Mouse (Mus musculus): ENCODE data around the gene Cenpu.
A peak's percentile ranks its signal among the peaks of the same experiment; 100 is the strongest.
"Not testable (repeated sequence)": the region's sequence is repeated elsewhere in the genome, so short reads cannot be mapped to it uniquely, and the experiment has no call there.

Cenpu gene

DNA sequence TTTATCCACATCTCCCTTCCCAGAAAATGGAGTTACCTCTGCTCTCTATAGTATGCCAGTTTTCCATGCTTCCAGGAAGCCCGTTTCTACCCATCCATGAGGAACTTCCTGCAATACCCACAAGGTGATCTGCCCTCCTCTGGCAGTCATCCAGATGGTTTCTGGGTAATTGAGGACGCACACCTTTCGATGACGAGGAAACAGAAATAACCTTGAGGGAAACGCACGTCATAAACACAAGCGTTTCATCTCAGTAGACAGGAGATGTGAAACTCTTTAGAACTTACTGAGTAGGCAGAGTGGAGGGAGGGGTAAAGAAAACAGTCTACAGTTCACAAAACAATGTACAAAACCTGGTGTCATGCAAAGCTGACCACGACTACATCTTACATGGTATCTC is 1.8 kb upstream of the Cenpu start:
- no peak for DNase-seq (ENCODE audit: low spot score)

DNA sequence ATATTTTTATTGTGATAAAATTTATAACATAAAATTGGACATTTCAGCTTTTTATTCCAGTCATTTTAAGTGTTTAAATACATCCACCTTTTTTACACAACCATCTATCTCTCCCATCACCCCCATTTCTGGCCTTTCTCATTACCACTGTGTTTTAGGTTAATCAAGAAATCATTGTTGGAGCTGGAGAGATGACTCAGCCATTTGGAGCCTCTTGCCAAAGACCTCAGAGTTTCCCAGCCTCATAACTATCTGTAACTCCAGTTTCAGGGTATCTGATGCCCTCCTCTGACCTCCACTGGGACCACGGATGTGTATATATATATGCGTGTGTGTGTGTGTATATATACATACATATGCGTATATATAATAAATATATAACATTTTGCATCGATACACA is 799 bp upstream of the Cenpu start:
- peak; percentile 74 for DNase-seq (ENCODE audit: low spot score)

DNA sequence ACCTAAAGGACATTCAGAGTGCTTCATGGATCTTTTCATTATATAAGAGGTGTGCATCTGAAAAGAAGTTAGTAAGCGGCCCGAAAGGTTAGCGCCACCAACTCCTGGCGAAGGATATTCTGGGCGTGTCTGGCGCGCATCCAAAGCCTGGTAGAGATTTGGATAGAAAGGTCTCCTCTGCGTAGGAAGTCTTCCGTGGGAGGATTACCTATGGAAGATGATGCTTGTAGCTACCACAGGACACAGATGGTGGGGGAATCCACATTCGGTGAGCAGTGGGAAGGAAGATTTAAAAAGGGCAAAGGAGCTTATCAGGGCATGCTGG is 575 bp downstream of the Cenpu start:
- peak; percentile 54 for DNase-seq (ENCODE audit: low spot score)

DNA sequence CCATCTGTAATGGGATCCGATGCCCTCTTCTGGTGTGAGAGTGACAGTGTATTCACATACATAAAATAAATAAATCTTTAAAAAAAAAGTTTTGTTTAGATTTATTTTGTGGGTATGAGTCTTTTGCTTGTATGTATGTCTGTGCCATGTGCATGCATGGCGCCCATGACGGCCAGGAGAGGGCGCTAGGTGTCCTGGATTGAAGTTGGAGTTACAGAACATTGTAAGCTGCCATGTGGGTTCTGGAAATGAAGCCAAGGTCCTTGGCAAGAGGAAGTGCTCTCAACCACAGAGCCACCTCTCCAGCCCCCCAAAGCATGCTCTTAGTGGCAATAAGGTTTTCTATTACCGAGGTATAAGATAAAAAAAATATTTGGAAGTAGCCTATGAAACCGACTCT is 7.6 kb downstream of the Cenpu start:
- DNase-seq (ENCODE audit: low spot score), result peak; percentile 54

DNA sequence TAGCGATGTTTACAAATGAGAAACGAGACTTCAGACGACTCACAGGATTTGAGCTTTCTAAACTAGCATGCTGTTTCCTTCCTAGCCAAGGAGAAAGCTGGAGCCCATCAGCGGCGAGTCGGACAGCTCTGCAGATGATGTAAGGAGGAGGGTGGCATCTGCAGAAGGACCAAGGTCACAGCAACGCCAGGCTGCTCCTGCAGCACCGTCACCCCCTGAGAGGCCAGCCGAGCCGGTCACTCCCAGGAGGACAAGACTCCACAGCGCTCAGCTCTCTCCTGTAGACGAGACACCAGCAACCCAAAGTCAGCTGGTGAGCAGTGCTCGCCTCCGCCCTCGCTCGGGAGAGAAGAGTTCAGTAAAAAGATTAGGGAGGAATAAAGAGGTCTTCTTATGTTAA is 10.5 kb downstream of the Cenpu start:
- no peak for DNase-seq (ENCODE audit: low spot score)

DNA sequence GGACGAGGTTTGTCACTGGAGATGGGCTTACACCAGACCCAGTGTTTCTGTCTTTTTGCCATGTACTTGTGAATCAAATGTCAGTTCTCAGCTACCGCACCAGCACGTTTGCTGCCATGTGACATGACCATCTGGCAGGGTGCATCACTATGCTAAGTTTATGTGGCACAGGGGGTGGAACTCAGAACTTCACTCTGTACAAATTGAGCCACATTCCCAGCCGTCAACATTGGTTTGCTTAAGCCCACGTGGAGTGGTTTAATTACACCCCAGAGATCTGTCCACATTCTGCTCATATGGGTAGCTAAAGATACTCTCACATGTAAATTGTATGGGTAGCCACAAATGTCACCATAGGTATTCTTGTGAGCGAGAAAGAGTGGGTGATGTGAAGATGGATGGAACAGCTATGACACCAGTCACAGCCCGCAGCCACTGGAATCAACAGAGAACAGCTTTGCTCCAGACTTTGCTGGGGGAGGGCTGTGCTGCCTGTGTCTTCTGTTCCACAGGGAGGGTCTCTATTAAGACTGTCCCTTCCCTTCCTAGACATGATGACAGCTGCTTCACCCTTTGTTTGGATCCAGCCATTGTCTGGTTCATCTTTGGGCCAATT is 15.2 kb downstream of the Cenpu start:
- no peak for DNase-seq (ENCODE audit: low spot score)

DNA sequence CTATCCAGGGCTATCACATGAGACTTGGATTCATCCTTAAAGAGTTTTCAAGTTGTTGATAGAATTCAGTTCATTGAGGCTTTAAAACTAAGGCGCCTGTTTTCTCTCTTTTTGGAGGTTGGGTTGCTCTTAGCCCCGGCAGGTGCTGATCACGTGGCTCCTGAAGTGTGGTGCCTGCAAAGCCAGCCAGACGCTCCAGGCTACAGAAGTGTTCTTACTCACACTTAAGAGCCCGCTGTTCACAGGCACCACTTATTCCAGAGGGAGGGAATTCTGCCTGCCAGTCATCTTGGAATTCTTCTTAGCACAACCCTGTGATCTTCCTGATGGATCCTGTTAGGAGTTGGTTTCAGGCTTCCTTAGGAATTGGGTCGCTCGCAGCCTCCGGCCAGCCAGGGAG is 16.1 kb downstream of the Cenpu start:
- no peak for DNase-seq (ENCODE audit: low spot score)

DNA sequence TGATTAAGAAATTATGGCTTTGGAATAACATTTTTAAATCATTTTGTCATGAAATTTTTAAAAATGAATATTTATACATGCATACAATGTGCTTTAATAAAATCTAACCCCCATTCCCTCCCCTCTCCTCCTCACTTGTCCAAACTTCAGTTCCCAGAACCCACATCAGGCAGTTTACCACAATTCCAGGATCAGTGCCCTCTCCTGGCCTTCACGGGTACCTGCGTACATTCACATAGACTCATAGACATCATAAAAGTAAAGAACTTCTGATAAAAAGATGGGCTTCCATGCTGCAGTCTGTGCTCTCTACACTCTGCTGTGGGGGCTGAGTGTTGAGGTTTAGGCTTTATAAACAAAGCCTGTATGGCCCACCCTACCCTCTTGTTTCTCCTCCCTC is 17.1 kb downstream of the Cenpu start:
- DNase-seq (ENCODE audit: low spot score), result no peak

DNA sequence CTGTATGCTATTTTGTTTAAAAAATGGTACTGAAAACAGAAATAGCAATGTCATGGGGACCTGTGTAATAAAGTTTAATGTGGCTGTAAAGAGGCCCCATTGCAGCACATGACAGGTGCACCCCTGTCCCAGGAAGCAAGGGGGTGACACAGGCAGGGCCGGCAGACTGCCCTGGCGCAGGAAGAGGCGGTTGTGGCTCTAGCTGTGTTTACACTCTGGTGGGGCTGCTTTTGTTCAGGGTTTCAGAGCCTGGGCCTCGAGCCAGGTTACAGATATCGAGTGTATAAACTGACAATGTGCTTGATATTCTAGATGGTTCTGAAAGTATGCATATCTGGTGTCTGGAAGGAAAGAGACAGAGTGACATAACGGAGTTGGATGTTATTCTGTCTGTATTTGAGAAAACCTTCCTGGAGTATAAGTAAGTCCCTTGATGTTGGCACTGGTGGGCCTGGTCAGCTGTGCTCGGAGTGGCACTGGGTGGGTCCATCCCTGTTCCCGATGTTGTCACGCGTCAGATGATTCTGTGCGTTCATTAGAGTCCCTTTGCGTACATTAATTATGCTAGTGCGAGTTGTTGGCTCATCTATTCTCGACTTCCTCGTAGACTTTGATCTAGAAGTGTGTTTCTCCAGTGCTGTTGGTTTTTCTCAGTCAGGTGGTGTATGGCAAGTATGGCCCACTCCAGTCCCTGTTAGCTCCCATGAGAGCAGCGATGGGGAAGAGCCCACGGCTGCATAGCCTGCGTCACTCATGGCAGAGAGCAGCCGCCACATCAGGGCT is 18.0 kb downstream of the Cenpu start:
- no peak for DNase-seq (ENCODE audit: low spot score)

DNA sequence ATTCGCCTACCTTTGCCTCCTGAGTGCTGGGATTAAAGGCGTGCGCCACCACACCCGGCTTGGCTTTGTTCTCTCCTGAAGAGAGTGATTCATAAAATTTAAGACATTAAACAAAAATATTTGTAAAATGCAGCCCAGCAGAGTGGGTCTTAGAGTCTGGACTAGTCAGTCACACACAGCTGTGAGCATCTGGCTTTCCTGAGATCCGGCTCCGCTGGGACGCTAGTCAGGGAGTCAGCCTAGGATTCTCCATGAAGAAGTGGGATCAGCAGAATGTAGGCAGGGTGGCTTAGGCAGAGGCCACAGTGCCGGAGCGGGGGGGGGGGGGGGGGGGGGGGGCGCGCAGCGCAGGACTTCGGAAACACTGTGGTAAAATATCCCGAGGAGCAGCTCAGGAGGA is 18.8 kb downstream of the Cenpu start:
- no peak for DNase-seq (ENCODE audit: low spot score)

DNA sequence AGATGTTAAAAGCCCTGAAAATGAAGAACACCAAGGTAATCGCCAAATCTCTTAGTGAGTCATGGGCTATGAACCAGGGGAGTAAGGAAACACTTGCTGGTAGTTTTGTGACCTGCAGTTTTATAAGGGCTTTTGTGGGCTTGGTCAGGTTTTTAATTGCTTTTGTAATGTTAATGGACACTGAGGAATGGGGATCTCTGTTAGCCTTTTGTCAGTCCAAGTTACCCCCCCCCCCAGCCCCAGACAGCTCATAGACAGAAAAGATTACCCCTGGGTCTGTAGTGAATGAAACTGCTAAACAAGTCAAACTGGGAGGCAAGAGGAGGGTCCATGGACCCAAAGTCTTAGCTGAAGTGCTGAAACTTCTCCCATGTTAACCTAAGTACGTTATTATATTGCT is 21.6 kb downstream of the Cenpu start:
- no peak for DNase-seq (ENCODE audit: low spot score)

DNA sequence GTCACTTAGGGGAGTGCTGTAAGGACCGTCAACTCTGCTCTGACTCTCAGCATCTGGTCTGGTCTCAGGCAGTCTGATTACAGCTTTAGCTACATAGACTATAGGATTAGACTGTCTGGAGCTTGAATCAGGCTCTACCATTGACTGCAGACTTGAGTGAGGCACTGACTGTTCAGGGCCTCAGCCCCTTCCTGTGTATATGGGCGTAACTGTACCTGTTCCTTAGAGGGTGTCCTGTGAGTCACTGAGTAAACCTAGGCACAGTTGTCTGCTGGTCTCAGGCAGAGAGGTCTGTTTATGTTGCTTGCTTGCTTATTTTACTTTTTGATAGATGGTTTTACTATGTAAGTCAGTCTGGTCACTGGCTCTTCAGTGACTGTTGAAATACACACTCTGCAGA is 22.1 kb downstream of the Cenpu start:
- no peak for DNase-seq (ENCODE audit: low spot score)

DNA sequence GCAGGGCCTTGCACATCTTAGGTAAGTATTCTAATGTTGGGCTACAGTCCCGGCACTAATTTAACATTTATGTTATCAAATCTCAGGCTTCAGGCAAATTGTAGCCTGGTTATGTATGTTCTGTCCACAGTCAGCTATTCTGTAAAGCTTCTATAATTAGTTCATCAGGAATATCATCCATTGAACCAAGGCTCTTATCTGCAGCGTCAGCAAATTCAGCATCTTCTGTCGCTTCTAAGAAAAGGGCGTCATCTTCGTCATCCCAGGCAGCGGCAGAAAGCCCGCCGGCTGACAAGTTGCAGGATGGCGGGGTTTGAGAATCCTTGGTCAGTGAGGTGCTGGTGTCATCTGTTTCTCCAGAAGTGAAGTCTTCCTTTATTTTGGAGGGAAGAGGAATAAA is 27.0 kb downstream of the Cenpu start:
- DNase-seq (ENCODE audit: low spot score), result no peak

DNA sequence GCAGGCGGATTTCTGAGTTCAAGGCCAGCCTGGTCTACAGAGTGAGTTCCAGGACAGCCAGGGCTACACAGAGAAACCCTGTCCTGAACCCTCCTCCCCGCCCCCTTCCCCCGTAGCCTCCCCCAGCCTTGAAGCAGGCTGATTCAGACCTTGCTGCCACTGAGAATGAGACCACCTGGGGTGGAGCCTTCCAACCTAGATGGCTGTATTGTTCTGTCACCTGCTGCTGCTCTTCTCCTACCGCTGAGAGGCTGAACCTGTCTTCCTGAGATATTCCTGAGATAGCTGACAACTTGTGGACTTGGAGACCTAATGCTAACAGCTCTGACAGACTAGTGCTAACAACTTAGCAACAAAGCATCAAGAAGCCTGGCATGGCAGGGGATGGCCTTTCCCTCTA is 32.5 kb downstream of the Cenpu start:
- DNase-seq (ENCODE audit: low spot score), result not testable (repeated sequence)

DNA sequence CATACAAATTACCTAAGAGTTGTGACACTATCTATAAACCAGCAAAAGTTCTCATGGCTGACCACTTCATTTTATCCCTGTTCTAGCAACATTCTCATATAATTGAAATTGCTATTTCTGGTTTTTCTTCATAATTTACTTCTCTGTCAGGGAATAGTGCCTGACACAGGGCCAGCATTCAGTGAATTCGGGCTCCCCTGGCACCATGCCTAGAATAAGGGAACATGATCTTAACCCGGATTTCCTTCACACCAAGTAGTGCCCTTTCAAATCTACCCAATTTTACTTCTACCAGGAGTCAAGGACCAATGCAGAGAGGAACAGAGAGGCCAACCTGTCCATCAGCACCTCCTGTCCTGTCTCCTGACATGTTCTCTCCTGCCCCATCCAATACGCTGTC is 33.7 kb downstream of the Cenpu start:
- DNase-seq (ENCODE audit: low spot score), result no peak

DNA sequence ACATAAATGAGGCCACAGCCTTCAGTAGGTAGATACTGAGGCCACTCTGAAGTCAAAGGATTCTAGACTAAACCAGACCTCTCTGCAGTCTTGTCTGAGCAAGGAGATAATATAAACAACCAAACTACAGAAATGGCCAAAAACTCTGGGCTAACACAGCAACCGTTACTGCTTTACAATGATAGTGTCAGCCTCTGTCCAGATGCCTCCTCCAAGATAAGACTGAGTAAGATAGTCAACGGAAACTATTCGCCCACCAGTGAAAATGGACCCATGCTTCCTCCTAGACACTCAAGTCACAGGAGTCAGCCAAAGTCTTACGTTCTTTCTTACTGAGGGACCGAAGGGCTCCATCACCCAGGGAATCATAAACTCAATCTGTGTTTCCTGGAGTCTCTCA is 36.1 kb downstream of the Cenpu start:
- DNase-seq (ENCODE audit: low spot score), result peak; percentile 64

DNA sequence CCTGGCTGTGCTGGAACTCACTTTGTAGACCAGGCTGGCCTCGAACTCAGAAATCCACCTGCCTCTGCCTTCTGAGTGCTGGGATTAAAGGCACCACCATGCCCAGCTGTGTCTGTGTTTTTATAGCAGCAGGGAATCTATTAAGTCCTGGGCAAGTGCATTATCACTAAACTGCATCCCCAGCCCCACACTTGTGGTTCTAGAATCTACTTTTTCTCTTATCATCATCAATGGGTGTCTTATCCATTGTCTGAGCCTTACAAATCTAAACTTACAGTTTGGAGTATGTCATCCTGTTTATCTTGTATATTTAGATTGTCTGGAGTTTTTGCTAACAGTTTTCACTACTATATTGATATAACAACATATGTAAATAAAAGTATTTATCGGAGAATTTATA is 36.8 kb downstream of the Cenpu start:
- DNase-seq (ENCODE audit: low spot score), result peak; percentile 34

DNA sequence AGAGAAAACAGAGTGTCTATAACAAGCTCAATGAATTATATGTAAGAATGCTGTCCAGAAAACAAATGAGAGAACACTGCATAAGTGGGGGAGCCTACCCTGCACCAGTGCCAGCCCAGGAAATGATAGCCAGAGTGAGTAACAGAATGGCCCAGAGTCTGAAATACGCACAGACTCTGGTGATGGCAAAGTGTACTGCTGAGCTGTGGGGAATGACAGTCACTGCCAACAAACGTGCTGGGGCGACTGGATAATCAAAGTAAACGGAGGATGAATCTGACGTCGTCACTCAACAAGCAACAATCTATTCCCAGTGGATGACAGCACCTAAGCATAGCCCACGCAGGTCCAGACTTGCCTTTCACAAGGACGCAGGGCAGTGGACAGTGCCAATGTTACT is 41.2 kb downstream of the Cenpu start:
- DNase-seq (ENCODE audit: low spot score), result no peak

DNA sequence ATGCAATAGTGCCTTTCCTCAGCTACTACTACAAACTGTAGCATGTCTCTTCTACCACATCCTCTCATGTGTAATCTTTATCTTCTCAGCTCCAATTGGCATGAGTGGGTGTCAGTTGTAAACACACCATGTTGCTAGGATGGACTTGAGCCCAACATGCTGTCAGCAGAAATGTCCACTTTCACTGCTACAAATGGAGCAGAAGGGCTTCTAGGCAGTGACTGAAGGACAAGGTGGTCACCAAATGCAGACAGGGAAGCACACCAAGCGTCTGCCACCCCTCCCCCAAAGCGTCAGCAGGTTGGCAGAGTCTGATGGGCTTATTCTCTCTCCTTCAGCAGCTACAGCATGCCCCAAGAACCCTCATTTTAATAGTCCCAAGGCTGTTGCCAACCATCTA is 41.9 kb downstream of the Cenpu start:
- DNase-seq (ENCODE audit: low spot score), result no peak

DNA sequence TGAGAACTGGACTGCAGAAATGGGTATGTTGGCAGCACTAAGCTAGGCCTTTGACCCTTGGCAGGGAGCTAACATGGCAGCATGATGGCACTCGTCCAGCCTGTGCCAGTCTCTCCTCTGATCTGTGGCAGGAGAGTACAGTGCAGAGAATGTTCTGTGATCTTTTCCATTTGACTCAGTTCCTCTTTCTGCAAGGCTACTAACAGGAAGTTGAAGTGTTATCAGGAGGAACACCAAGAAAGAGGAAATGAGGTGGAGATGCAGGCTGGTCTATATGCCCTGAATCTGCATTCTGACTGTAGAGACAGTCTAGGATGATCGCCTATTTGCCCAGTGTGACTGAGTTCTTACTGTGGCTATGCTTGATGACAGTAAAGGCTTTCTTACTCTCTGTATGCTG is 43.8 kb downstream of the Cenpu start:
- DNase-seq (ENCODE audit: low spot score), result no peak

DNA sequence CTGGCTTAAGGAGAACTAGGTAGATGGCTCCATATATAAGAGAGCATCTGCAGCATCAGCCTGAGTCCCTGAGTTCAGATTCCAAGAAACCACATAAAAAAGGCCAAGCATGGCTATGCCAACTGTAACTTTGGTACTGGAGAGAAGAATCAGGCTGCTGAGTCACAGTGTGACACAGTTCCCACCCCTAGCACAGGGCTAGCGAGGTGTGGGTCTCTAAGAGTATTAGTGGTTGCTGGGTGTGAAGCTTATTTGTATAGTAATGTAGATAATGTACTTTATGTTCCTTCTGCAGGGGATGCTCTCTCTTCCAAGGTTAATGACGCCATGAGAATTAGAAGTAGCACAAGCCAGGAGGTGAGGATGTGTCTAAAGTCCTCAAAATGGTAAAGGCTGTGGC is 44.7 kb downstream of the Cenpu start:
- DNase-seq (ENCODE audit: low spot score), result no peak

DNA sequence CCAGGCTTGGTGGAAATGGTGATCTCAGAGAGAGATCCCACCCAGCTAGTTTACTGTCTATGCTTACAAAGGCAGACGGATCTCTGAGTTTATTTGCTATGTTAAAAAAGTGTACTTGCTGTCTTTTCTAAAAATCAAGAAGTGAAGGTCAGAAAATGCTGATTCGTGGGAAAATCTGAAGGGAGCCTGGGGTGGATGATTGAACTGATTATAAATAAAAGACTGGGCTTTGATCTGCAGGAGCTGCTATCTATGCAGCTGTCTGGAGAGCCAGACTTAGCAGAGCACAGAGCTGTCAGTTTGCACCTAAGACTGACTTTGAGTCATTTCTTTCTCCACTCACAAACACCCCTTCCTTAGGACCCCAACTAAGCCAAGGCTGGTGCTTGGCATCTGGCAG is 45.6 kb downstream of the Cenpu start:
- DNase-seq (ENCODE audit: low spot score), result no peak

DNA sequence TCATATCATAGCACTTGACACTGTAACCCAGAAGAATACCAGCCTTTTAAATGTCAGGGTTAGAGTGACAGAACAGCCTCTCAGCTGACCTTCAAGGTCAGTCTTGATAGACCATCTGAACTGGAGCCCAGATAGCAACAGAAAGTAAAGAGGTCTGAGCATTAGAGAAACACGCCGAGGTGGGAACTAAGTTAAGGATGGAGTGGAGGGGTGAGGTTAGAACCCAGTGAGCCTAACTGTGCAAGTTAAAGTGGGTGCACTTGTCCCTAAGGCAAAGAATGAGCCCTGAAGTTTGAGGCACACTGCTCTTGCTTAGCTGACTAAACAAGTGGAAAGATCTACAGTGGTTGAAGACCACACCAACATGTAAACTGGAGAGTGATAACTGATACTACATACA is 46.3 kb downstream of the Cenpu start:
- DNase-seq (ENCODE audit: low spot score), result no peak

DNA sequence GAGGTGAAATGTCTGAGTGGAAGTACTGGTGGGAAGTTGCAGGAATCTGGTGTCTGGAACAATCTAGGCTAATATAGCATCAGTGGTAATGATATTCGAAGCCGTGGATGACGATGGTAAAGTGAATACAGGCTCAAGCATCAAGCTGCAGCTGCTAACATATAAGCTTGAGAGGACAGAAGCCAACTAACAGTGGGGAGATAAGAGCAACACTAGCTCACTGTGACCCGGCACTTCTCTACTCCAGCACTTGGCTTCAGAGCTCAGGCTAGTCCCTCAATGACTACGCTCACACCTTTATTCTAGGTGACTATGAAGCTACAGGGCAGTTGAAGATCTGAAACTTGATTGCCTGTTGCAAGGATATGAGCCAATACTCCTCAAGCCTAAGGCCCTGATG is 46.9 kb downstream of the Cenpu start:
- no peak for DNase-seq (ENCODE audit: low spot score)

All from c-Kit-positive CD71-positive TER-119-positive erythroid progenitor cells, embryonic 14.5 days (primary cell).